Mouse (Mus musculus): Measurements from ENCODE around the gene Smo.
A peak's percentile ranks its signal among the peaks of the same experiment; 100 is the strongest.
"Not testable (repeated sequence)": the region's sequence is repeated elsewhere in the genome, so short reads cannot be mapped to it uniquely, and the experiment has no call there.

Gene Smo

DNA sequence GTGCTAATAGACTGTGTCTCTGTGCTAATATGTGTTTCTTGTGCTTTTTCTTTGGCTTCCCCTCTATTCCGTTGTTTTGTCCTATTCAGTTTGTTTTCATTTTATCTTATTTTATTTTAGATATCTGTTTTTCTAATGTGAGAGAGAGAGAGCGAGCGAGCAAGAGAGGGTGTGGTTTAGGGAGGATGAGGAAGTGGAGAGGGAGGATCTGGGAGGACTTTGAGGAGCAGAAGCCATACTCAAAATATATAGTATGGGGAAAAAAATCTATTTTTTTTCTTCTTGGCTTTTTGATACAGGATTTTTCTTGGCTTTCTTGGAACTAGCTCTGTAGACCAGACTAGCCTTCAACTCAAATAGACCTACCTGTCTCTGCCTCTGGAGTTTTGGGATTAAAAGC is 7.3 kb upstream of the Smo start:
- DNase-seq: no peak

DNA sequence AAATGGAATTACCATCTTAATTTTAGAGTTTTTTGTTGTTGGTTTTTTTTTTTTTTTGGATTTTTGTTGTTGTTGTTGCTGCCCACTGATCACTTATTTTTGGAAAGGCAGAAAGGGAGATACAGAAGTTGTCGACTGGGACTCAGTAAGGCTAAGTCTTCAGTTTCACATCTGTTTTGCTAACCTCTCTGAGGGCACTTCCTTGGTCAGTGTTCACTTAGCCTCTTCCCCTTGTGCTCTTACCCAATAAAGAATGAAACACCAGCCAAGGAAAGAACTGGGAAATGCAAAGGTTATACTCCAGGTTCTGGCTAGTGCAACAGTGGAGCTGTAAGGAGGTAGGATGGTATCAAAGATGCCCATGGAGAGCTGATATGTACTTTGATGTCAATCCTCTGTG is 5.8 kb upstream of the Smo start:
- no peak for DNase-seq

DNA sequence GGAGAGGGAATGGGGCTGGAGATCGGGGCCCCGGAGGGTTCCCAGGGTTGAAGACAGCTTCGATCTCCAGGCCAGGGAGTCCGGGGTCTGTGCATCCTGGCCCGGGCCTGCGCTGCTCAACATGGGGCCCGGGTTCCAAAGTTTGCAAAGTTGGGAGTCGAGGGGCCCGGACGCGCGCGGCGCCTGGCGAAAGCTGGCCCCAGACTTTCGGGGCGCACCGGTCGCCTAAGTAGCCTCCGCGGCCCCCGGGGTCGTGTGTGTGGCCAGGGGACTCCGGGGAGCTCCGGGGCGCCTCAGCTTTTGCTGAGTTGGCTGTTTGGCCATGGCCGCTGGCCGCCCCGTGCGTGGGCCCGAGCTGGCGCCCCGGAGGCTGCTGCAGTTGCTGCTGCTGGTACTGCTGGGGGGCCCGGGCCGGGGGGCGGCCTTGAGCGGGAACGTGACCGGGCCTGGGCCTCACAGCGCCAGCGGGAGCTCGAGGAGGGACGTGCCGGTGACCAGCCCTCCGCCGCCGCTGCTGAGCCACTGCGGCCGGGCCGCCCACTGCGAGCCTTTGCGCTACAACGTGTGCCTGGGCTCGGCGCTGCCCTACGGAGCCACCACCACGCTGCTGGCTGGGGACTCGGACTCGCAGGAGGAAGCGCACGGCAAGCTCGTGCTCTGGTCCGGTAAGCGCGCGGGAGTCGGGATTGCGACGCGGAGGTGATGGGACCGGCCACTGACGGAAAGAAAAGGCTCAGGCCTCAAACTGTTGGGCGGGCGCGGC is 567 bp downstream of the Smo start:
- peak; percentile 82 for DNase-seq

DNA sequence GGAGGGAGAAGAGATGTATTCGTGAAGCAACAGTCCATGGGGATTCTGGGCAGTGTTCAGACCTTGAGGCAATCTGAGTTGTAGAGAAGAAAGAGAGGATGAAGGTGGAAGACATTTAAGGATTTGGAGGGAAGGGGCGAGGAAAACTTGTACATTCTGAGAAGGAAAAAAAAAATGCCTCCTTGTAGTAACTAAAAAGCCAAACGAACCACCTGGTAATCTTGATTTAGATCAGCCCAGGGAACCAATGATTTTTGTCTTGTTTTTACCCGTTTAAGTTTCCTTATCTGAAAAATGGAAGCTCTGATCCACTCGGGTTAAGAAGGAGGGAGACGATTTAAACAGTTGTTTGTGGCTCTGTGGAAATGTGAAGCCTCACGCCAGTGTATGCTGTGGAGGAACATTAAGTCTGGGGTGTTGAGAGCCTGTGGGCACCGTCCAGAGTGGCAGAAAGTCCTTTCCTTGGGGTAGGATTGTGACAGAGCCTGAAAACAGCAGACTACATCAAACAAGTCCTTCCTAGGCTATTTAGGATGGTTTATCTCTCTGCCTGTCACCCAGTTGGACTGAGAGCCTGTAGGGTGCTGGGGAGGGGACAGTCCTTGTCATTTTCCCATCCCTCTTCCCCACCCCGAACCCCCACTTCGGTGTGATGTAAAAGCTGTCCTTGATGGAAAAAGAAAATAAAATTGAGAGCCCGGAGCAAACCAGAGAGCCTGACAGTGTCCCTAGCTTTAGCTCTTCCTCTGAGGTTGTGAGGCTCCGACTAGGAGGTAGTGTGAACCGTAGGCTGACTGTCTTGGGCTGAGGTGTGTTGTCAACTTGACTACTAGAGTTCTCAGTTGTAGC is 1.5 kb downstream of the Smo start:
- DNase-seq: no peak

DNA sequence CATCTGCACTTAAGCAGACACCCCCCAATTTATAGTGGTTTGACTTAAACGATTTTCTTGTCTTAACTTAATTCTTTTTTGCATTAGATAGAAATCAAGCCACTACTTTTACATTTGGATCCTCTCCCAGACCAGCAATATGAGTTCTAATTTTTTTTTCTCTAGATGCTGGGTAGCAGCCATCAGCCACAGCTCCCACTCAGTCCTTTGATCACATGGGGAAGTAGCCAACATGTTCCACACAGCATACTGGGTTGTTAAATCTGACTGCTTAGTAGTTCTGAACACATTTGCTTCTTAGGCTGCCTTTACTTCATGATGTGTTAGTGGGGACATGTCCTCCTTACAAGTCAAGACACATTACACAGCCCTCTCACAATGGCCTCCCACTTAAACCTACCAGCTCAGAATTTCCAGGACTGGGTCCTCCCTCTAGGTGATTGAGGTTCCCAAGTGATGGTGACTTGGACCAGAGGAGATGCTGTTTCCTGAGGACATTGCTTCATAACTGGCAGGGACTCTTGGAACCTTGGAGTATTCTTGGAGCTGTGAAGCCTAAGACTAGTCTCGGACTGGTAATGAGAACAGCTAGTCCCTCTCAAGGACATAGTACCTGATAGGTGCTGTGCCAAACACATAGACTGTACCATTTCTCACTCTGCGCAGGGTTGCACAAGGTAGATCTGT is 16.3 kb downstream of the Smo start:
- no peak for DNase-seq

DNA sequence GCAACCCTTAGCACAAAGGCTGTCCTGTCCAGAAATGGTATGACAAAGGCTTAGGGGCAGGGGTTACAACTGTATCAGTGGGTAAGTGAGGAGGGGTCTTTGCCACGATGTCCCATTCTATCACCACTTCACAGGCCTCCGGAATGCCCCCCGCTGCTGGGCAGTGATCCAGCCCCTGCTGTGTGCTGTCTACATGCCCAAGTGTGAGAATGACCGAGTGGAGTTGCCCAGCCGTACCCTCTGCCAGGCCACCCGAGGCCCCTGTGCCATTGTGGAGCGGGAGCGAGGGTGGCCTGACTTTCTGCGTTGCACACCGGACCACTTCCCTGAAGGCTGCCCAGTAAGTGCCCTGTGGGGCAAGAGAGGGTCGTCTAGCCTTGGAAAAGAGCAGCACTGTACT is 18.0 kb downstream of the Smo start:
- DNase-seq: no peak

DNA sequence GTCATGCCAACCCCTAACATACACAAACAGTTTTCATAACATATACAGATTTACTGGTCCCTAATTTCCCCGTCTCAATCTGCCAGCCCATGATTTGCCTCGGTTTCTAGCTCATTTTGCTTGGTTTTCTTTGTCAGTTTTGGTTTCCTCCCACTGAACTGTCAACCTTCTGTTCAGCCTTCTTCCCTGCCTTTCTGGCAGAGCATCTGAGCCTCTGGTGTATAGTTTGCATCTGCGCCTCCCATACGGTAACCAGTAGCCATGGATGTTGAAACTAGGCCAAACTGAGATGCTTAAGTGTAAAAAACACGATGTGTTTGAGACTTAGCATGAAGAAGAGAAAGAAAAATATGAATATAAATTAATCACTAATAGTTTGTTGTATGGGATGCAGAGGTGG is 20.7 kb downstream of the Smo start:
- DNase-seq: no peak

DNA sequence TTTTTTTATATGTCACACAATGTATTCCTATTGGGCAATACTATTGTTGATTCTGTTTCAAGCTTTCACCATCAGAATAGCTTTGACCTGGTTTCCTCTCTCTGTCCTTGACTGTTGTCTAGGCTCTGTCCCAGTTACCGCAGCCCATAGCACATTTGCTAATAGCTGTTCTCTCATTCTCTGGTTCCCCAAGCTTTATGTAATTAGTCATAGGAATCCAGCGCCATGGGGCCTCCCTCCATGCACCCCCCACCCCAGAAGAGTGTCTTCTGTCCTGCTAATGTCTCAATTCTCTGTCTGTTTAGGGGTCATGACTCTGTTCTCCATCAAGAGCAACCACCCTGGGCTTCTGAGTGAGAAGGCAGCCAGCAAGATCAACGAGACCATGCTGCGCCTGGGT is 21.2 kb downstream of the Smo start:
- no peak for DNase-seq

DNA sequence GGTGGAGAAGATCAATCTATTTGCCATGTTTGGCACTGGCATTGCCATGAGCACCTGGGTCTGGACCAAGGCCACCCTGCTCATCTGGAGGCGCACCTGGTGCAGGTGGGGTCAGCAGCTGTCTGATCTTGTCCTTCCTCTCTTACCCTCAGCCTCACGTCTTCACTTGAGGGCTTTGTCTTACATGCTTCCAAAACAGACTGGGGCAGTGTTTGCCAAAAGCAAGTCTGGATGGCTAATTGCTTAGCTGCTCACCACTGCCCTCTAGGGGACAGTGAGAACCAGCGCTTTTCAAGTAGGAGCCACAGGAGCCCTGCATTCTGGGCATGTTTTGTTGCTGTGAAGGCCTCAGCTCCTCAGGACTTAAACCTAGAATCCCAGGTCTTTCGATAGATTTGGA is 23.1 kb downstream of the Smo start:
- peak; percentile 86 for DNase-seq

DNA sequence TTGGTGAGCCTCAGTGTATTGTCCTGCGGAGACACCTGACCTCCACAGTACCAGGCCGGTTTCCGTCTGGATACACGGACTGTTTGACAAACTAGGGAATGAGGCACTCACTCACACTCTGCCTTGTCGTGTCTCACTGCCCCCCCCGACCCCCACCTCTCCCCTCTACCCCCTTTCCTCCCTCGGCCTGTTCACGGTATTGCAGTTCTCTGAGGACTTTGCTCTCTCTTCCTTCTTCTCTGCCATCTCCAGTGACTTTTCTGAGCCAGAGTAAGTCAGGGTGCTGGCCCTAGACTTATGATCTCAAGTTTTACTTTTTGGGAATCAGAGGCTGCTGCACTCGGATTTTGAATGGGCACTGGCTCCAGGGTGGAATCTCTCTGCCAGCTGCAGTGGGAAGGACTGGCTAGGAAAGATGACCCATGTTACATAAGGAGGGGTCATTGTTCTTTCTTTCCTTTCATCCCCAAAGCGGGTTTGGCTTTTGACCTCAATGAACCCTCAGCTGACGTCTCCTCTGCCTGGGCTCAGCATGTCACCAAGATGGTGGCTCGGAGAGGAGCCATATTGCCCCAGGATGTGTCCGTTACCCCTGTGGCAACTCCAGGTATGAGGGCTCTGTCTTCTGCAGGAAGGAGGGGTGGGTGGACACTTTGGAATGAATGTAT is 23.8 kb downstream of the Smo start:
- no peak for DNase-seq

DNA sequence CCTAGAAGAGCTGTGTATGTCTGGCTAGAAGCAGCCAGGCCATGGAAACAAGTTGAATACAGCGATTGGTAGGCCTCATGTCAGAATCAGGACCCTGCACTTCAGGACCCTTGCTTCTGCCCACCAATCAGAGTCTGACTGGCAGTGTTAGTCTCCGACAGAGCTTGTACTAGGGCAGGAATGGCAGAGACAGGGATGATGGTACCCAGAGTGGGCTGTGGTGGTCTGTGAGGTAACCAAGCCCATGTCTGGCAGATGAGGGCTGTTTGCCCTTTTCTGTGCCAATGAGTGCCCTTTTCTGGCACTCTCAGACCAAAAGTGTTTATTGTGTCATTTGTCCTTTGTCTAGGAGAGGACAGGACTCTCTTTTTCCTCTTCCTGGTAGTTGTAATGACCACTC is 25.1 kb downstream of the Smo start:
- not testable (repeated sequence) for DNase-seq

DNA sequence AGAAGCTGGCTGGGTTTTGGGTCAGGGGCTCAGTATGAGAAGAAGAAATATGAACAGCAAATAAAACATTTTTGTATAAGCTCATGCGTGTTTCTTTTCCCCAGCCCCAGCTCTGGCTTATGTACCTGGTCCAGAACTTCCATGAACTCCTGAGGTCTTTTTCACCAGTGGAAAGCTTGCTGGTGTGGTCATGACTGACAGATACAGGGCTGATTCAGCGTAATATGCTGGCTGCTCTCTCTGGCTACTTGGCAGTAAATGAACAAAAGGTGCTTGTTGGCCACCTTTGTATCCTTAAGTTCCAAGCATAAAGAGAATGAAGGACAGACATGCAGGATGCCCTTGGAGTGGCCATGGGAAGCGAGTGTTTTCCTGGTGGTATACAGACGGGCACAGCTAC is 26.0 kb downstream of the Smo start:
- no peak for DNase-seq

DNA sequence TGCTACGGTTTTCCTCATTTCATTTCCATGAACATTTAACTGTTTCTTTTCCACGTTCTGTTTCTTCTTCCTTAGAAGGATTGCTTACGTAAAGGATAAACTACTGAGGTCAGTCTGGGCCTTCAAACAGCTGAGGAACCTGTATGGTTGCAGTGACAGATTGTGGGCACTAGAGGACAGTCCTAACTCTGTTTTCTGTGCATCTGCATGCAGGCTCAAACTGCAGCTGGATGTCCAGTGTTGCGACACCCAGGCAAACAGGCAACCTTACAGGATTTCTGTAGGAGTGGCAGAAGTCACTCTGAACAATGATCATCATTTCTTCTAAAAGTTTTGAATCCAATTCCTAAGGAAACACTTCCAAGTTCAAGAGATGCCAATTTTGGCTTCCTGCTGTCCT is 27.2 kb downstream of the Smo start:
- DNase-seq: no peak

DNA sequence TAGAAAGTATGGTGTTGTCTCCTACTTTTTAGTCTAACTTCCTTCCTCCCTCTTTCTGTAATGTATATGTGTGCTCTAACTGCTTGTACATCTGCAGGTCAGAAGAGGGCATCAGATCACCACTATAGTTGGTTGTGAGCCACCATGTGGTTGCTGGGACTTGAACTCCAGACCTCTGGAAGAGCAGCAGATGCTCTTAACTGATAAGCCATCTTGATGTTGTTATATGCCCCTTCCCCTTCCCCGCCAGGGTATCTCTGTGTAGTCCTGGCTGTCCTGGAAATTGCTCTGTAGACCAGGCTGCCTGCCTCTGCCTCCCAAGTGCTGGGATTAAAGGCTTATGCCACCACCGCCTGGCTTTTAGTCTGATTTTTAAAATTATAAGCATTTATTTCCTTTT is 31.6 kb downstream of the Smo start:
- no peak for DNase-seq

DNA sequence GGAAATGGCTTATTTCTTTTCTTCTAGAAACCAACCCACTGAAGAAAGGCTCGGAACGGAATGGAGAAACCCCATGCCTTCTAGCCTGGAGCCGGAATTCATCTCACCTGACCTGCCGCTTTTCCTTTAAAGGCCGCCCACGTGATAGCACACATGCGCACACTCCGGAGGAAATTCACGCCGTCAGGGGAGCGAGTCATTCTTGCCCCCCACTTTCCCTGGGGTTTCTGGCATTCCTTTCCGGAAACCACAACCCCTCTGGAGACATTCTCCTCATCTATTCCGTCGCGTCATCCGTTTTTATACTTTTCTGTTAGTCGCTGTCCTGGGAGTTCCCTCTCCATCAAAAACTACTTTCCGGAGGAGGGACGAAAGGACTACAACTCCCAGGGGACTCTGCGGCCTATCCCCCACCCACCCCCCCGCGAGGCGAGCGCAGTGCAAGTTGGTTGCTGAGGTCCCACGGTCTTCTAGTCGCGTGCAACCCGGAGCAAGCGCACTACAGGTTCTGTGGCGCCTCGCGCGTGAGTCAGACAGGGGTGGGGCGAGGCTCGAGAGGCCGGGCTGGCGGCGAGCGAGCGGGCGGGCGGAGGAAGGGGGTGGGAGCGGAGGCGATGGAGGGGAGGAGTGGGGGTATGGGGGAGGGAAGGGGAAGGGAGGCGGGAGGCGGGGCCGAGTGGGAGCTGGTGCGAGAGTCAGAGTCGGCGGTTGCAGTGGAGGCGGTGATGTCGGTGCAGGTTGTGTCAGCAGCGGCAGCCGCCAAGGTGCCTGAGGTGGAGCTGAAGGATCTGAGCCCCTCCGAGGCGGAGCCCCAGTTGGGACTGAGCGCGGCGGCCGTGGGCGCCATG is 32.7 kb downstream of the Smo start, which contains the start of gene Ahcyl2:
Ahcyl2 (plus strand) TSS at position 199 of the 848 bp plus-strand sequence.
- peak; percentile 98 for DNase-seq

DNA sequence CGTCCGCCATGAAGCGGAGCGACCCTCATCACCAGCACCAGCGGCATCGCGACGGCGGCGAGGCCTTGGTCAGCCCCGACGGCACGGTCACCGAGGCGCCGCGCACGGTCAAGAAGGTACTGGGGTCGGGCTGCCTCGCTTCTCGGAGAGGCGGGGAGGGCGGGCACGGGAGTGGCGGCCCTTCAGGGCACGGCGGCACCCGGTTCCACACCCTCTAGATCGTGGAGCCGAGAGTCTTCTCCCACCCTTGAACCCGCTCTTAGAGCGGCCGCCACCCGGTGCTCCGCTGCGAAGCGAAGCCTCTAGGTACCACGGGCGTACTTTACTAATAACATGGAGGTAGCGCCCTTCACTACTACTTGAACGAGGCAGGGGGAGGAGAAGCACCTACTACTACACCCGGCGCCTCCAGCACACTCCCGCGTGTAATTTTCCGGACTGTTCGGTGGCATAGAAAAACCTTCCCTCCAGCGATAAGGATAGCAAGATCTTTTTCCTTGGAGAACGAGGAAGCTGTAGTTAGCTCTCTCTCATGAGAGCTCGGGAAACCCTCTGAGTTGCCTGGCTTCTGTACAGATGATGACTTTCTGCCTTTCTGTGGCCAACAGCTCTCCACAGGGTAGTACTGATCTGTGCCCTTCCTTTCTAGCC is 33.6 kb downstream of the Smo start:
- DNase-seq: peak; percentile 71

DNA sequence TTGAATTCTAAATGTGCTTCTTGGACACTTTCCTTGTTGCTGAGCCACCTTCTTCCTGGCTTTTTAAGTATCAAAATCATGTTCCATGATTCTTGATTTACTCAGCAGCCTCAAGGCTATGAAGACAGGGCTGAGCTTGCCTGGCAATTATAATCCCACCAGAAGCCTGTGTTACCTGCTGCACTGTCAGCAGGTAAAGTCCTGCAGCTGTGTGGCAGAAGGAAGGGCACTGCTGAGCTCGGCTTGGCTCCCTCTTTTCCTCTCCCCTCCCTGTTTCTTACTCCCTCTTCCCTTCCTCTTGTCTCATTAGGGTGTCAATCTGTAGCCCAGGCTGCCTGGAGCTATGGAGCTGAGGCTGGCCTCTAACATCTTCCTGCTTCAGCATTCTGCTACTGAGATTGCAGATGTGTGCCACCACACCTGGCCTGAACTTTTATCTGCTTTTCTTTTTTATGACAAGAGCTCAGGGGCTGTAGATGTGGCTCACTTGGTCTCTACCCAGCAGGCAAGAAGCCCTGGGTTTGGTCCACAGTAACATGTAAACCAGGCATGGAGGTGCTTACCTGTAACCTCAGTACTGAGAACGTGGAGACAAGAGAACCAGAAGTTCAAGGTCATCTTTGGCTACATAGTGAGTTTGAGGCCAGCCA is 35.5 kb downstream of the Smo start:
- no peak for DNase-seq

DNA sequence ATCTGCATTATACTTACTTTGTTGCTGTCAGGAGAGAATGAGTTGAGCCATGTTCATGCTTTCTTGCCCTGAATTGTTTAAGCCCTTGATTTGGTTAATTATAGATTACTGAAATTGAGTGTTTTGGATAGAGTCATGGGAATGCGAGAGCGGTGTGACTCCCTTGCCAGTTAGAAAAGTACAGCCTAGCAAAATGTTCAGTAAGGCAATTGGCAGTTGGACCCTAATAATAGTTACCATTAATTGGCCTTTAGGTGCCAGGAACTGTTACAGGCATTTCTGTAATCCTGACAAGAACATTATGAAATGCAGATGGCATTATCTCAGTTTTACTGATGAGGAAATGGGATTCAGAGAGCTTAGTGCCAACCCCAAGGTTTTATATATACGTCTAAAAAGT is 36.9 kb downstream of the Smo start:
- no peak for DNase-seq

DNA sequence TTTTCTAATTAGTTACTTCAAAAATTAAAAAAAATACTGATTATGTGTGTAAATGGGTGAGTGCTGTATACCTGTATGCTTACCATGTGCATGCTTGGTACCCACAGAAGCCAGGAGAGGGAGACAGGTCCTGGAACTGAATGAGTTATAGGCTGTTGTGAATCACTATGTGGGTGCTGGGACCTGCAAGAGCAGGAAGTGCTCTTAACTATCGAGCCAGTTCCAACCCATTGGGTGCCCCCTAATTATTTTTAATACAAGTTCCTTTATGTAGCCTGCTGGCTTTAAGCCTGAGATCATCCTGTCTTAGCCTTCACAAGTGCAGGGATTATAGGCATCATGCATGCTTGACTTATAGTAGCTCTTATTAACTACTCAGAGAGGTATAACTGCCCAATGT is 38.9 kb downstream of the Smo start:
- DNase-seq: no peak

DNA sequence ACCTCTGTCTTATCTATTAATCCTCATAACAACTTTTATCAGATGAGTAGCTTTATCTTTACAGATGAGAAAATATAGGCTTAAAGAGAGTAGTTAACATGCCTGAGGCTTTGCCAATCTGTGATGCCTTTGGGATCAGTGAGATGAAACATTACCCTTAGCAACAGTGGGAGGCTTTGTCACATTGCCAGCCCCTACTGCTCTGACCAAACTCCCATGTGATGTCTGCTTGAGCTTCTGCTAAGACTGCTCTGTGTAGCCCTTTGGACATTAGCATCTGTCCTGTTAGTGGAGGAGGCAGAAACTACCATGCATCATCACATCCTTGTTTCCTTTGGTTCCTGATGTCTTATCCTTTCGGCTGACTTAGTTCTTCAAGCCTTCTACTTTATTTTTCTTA is 40.3 kb downstream of the Smo start:
- DNase-seq: peak; percentile 76
